Mouse (Mus musculus) monocyte, adult 2 months (primary cell): ENCODE data around the gene Adal.

Experiments used
- DNase-seq, 2 experiments: peaks; one replicate each; pipeline ENCODE4 v3.0.0; 2022; ENCODE audit warnings: low spot score in 2 of 2, low read depth in 1 of 2

Adal gene

GRCm38 (mm10) chr2:121170980-121171742, 30.9 kb downstream of the Adal start, which contains the start of gene Zscan29:
TSS of gene Zscan29 (minus strand) at chr2:121171125.
- peak; percentile 67 to 78 for DNase-seq

DNA sequence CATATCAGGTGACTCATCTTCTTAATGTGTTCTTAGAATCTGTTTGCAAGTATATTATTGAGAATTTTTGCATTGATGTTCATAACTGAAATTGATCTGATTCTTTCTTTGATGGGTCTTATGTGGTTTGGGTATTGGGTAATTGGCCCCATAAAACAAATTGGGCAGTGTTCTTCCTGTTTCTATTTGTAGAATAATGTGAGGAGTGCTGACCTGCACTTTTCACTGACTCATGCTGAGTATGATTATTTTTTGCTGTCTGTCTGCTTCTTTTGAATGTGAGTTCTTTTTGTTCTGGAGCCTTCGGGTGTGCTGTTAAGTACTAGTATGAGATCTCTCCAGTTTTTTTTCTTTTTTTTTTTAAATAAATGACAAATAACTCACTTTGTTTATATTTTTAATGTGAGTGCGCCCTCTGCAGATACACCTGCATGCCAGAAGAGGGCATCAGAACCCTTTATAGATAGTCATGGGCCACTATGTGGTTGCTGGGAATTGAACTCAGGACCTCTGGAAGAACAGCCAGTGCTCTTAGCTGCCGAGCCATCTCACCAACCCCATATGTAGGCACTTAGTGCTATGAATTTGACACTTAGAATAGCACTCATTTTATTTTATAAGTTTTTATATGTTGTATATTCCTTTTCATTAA, 38.7 kb downstream of the Adal start:
- no peak for DNase-seq

- no peak for DNase-seq
These were observed 43.2 kb downstream of the Adal start for GRCm38 (mm10) chr2:121183431-121183830.

GRCm38 (mm10) chr2:121184142-121184541, 43.9 kb downstream of the Adal start:
- no peak for DNase-seq

- no peak for DNase-seq
These were observed 48.3 kb downstream of the Adal start for GRCm38 (mm10) chr2:121188530-121188929.

DNA sequence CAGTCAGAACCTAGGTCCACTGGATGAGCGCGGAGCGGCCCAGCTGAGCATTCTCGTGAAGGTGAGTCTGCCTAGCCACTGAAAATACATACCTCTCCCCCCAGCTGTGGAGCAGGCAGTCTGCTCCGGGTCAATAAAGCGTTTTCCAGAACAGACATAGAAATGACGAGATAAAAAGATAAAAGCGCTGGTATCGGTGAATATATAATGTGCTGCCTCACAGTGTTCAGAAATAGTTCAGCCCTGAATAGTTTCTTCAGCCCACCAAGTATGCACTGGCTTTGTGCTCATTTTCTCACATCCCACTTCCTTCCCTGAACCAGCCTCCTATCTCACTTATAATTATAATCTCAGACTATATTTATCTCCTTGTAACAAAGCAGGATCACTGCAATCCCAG, 55.2 kb downstream of the Adal start:
- no peak for DNase-seq

DNA sequence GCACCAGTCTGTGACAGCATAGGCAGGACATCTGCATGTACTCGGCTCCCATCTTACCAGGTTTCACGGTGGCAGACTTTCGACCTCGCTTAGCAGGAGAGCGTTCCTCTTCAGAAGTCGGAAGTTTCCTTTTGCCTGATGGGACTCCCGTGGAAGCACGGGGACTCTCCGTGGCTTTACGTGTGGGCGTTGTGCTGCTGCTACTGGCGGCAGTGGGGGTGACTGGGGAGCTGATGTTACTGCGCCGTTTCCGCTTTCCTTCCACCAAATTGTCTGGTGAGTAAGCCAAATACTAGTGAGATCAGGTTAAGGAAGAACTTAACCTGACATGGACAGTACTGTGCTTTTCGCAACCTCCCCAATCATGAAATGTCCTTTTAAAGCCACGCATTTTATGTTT, 64.0 kb downstream of the Adal start:
- no peak for DNase-seq
